Mouse (Mus musculus) T-helper 2 cell (primary cell): ENCODE data around the gene Dab1.

ENCODE experiments used
- in situ Hi-C: fragments of 300-600 bp; cut with MboI, MseI; formaldehyde crosslinking; loops from one replicate; pipeline ENCODE4 v1.15.1; 2025; ENCODE audit warnings: high pct_unique_total_duplicates

Gene Dab1

DNA sequence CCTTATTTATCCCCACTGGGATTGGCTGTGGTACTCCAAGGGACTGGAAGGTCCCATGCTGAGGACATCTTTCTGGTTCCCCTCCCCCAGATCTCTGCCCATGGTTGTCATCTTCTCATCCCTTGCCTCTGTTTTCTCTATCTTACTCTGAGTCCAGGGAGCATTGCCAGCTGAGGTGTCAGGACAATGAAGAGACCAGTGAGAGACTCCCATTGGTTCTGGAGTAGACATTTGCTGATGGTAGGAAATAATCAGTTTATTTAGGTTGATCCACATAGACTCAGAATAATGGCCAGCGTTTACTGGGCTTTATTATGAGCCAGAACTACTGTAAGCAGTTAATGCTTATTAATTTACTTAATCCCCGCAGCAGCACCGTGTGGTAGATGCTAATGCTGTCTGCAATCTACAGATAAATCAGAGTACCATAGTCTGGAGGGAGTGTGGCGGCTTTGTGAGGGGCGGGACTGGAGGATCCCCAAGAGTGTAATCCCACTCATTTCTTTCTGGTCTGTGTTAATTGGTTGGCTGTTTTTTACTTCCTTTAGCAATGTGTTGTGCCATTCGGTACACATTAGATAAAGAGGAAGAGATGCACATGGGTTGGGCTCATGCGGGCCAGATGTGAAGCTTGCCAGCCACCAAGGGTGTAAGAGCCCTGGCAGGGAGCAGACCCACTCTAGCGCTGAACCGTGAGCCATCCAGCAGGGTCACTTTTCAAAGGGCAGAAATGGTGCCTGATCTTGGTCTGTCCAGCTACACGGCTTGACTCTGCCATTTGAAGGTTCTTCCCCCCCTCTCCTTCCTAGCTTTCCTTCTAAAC is 824.0 kb downstream of the Dab1 start:
- in situ Hi-C loops = no loop called here

DNA sequence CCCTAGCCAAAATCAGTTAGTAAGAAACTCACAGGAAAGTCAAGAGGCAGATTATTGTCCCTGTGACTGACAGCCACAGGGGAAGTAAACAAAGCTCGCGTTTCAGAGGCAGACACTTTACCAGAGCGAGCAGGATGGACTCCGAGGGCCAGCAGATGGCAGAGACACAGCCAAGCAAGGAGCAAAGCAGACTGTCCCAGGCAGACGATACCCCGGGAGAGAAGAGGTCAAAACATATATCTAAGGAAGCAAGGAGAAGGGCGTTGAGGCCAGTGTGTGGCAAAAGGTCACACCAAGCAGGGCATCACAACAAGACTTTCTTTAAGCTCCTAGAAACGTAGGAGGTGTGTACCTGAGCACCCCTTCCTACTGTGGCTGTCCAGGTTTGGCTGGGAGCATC is 824.6 kb downstream of the Dab1 start:
- in situ Hi-C loops = no loop called here

DNA sequence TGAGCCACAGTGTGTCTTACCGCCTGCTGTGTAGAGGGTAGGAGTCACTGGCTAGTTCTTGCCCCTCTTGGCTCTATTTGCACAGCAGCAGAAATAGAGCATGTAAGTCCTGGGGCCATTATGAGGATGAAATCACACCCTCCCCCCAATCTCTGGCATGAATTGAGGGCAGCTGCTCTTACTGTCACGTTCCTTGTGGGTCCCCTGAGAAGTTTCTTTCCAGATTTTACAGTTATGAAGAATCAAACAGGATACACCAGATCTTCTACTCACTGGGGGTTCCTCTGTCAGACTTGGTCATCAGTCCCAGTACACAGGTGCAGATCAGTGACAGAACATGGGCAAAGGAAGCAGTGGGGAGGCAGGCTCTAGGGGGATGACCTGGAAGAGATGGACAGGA is 825.8 kb downstream of the Dab1 start:
- in situ Hi-C loops = no loop called here

DNA sequence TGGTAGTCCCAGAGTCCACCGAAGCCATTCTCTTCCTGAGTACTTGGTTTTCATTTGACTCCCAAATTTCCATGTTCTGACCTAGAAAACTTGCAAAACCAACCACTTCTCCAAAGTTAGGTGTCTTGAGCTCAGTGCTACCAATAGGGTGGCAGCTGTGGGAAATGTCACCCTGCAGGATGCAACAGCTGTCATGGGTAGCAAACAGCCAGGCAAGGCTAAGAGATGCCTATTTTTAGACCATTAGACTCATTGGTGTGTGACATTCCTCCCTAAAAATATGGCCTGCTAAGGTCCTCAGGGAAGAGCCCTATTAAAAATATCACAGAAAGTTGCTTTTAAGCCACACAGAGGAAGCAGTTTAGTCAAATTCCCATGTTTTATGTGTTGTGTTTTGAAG is 829.0 kb downstream of the Dab1 start:
- in situ Hi-C loops = no loop called here

DNA sequence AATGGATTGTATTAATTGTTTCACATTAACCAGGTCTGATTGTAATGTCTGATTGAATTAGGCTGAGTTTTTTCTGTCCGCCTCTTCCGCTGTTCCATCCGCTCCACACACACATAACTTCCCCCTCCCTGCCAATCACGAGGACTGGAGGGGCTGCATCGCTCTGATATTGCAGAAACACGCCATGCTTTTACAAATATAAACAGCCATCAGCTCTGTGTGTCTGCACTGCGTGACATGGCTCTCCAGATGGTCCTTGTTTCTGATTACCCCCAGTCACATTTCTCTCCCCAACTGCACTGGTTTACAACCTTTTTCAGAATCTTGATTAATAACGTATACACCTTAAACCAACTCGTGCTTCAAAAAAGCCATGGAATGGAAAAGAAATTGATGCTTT is 831.5 kb downstream of the Dab1 start:
- in situ Hi-C loops = no loop called here

DNA sequence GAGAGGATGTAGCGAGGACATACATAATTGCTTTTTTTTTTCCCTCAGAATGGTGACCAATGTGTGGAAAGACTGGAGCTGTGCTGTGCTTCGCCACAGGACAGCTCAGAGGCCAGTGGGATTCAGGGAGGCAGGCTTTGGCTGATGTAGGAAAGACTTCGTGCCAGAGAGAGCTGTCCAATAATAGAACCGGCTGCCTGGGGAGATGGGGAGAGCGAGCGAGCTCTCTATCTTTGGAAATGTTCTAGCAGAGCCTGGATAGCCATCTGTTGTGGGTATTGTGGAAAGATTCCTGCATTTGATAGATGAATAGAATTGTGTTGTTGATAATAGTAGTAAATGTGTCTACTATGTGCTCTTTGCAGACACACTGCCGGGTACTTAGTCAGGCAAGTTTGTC is 833.4 kb downstream of the Dab1 start:
- in situ Hi-C loops = no loop called here

DNA sequence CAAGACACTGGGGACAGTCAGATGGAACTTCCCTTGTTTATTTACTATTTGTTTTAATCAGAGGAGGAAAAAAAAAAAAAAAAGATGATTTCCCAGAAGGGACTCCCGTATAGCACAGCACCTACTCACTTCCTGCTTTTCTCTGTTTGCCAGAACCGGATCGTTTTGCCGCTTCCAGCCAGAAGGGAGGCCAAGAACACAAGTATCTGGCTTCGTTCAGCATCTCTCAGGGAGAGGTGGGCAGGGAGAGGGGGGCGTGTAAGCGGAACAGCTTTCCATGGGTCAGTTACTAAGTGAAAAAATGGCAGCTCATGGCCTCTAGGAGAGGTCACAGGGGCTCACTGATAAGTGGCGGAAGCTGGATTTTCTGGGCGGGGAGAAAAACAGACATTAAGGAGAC is 836.0 kb downstream of the Dab1 start:
- in situ Hi-C loops = no loop called here

DNA sequence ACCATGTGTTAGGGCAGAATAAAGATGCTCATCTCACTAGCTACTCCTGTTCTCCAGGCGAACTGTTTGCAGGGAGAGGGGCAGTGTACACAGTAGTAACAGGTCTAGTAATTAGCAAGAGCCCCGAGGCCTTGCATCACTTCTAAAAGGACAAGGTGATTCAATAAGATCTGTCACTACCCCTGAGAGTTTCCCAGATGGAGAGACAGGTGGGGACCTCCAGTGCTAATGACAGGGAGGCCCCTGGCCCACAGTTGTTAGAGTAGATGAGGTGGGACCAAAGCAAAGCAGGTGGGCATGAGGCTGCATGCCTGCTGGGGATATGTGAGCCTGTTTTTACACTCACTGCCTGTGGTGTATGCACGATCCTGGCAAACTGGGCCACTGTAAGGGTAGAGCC is 836.6 kb downstream of the Dab1 start:
- in situ Hi-C loops = no loop called here

DNA sequence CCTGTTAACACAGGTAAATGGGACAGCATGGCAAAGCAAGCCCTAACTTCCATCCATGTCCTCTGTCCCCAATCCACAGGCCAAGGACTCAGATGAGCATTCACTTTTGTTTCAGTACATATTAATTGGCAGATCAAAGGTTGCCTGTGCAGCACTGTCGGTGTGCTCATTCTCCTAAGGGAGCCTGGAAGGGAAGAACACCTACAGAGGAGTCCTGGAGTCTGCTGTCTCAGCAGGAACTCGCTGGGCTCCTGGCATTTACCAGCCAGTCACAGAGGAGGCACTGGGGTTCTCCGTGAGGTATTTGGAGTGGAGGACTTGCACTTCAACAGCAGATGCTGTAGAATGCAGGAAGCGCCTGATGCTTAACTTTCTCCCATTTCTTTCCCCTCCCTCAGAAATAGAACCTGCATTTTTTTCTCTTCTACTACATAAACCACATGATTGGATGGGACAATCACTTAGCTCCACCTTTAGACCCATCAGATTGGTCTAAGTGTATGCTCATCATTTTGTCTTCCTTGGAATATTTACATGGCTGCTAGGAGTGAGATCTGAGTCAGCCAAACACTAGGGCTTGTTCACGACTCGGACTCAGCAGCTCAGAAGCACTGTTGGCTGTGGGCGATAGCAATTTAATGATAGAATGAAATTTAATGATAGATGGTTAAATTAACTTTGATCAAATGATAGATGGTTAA is 837.2 kb downstream of the Dab1 start:
- in situ Hi-C loops = no loop called here

DNA sequence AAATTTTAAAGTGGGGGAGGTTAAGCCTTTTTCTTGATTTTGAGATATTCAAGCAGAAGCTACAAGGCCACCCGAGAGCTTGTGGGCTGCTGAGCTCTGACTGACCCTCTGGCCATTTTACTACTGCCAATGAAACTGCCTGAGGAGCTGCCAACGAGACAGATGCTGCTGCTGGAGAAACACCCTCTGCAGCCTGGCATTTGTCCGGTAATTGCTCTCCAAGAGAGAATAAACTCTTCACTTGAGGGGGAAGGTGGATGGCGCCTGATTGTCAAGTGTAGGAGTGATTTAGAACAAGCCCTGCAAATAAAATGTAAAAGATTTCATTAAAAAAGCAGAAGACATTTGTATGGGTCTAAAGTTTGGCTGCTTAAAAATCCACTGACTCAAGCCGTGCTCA is 839.6 kb downstream of the Dab1 start:
- in situ Hi-C loops = no loop called here

DNA sequence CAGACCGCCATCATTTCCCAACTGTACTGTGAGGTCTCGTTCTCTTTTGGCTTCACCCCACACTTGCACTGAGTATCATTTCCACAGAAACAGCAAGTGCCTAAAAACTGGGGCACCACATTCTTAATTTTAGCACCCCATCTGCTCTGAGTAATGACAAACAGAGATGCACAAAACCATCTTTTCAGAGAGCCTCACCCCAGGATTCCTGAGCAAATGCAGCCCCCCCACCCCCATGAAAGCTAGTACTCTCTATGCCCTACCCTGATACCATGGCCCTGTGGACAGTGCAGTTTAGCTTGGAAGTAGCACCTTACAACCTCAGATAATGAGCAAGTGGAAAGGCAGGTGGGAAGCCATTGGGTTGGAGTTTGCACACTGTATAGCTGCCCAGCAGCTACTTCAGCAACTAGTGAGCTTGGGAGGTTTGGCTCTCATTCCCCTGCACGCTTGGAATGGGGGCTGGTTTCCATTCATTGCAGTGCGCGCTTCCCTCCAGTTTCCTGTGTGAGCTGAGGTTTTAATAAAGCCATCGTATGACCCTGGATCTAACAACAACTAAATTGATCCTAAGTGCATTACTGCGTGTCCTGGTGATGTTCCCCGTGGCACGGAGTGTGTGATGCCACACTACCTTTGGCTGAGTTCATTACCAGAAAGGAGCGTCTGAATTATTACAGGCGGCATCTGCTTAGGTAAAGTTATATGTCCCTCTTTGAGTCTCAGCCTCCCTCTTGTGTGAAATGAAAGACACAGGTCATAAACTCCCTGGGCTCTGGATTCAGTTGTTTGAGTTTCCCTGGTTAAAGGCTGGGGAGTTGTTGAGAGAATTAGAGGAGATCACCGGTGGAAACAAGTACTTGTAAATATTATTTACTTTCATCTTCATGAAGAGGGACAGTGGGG is 842.2 kb downstream of the Dab1 start:
- in situ Hi-C loops = no loop called here

DNA sequence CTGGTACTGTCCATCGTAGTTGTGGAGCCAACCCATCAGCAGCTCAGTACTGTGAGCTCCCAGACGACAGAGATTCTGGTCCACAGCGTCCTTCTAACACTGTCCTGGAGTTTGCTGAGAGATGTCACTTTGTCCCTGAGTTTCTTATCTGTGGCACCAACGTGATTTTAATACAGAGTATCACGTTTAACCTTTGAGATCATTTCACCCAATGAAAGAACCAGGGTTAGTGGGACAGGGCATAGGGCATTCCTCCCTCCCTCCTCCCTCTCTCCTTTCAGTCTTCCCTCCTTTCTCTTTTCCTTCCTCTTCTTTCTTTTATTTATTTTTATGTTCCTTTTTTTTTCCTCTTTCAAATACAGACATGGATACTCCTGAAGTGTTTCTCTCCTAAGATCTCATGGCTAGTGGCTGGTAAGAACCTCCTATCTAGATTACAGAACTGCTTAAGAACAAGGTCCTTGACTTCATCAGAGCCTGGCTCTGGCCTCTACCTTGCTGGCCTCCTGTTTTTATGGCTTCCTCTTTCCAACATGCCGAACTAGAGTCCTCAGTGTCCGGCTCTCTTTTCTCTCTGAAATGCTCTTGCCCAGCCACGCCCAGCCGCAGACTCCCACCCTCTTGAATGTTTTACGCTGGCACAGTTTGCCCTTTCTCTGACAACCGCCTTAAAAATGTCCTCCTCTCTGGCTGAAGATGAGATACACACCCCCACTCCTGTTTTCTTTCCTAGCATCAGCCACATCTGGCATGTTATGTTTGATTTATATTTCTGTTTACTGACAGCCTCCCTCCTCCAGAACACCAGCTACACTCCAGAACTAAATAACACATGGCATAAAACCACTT is 844.0 kb downstream of the Dab1 start:
- in situ Hi-C loops = no loop called here

DNA sequence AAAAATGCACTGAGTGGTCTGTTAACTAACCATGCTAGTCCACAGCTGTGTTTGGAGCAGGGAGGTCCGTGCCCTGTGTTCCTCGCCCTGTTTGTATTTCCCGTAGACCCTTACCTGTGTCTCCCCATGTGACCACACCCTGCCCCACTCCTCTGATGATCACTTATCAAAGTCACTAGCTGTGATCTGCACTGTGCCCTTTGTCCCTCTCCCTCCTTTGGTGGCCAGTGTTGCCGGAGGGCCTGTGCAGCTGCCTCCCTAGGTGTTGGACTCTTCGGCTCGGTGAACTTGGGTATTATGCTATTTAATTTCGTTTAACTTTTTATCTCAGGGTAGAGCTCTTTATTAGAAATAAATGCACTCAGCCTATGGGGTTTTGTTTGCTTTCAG is 844.6 kb downstream of the Dab1 start:
- in situ Hi-C loops = no loop called here

DNA sequence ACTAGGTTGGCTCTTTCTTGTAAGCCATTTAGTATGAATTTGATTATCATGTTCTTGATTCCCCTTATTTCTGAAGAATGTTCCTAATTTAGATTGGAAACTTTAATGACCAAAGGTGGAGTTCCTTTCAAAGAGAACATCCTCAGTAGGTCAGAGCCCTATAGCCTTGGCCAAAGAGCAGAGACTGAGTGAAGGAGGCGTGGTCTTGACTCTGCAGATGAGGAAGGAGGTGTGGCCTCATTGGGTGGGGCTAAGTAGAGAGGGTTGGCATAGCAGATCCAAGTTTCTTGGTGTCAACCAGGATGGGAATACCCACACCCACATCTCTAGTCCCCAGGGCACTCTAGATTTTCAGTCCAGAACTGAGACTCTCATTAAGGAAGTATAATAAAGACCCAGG is 846.4 kb downstream of the Dab1 start:
- in situ Hi-C loops = no loop called here

DNA sequence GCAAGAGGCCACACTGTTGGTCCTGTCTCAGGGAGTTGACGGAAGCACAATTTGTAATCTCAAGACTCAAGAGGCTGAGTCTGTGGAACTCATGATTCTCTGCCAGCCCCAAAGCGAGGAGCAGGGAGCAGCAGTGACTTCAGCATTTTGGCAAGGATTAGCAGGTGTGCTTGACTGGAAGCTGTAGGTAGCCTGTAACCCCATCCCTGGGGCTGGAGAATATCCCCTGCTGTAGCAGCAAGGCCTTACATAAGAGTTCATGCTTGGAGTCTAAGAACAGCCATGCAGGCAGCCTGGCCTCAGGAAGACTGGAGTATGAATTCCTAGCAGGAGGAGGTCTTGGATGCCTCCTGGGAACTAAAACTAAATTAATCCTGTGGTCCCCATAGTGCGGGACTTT is 849.5 kb downstream of the Dab1 start:
- in situ Hi-C loops = no loop called here

DNA sequence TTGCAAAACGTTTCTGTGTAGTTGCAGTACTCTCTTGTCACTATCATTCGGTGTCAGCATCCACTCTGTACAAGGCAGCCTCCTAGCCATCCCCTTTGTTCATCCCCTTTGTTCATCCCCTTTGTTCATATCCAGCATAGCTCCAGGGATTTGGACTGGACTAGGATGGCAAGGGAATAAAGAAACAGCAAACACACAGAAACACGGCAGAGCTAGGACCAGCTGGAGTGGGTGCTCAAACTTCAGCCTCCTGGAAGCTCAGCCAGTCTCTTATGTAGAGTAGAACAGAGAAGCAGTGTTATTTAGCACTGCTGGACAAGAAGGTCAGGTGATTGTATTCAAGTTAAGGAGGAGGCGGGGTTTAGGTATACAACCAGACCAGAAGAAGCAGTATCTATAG is 853.8 kb downstream of the Dab1 start:
- in situ Hi-C loops = no loop called here

DNA sequence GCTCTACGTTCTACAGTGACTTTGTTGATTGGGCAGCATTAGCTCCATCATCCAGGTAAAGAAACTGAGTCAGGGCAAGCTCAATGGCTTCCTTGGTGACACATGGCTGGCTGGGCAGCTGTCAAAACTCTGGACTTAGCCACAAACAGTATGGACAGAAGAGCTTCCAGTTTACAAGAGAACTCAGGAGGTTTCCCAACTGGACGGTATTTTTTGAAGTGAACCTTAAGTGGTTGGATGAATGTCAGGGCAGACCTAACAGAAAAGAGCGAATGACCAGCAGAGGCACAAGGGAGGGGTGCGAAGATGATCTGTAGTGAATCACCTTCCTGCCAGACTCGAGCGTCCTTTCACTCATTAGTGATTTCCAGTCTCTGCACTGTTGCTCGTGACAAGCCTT is 857.7 kb downstream of the Dab1 start:
- in situ Hi-C loops = no loop called here

DNA sequence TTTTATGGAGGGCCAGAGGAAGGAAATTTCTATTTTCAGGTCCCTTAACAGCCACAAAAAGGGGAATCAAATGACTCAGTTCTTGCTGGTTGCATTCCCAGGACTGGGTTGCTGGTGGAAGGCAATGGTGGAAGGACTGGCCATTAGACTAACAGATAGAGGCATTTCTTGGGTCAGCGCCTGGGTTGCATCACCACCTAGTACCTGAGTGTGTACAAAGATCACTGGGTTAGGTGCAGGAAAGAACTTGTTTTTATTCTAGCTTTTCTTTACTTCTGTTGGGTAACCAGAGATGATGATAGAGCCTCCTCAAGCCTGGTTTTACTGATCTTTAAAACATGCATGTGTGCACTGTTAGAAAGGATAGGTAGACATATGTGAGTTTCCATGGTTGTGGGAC is 864.8 kb downstream of the Dab1 start:
- in situ Hi-C loops = no loop called here

DNA sequence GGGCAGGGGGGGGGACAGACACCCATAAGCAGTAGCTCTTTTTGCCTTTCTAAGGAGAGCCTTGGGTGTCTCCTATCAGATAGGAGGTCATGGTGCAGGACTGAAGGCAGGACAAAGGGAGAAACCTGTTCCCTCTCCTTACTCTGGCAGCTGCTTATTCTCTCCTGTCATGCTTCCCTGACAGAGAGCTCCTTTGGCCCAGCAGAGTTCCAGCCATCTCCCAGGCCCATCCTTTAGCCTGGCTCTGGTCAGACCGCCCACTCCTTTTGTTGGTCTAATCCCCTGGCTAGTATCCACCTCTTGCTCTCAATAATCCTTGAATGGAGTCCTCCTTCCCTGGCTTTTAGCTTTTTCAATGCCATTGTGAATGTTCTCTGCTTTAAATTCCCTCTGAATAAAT is 878.1 kb downstream of the Dab1 start:
- in situ Hi-C loops = no loop called here

DNA sequence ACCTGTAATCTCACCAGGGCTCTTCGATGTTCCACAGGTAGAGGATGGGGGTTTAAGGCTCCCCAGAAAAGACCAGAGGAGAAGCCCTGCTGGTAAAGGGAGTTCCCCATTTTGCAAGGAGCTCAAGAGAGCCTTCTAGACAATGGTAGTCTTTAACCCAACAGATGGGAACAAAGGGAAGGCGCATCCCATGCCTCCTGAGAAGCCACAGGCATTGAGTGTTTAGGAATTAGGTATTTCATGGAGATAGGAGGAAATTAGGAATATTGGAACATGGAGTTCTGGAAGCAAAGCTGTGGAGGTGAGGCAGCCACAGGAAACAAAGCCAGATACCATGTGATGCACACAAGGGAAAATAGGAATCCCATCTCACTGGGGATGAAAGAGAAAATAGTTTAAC is 881.0 kb downstream of the Dab1 start:
- in situ Hi-C loops = no loop called here

DNA sequence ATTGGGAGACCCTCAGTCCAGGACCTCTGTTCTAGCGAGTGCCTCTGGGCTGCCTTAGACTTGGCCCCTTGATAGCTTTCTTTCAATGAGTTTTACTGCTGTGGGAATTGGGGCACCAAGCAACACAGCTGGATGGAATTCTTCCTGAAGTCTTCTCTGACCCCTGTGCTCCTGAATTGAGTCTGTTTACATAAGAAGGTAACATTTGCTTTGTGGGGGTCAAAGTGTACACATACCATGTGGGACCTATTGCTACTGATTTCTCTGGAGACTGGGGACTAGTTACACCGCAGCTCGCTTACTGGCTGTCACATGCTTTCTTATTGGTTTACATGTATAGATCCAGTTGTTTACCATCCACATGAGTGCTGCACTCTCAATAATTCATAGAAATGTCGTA is 881.5 kb downstream of the Dab1 start:
- in situ Hi-C loops = no loop called here

DNA sequence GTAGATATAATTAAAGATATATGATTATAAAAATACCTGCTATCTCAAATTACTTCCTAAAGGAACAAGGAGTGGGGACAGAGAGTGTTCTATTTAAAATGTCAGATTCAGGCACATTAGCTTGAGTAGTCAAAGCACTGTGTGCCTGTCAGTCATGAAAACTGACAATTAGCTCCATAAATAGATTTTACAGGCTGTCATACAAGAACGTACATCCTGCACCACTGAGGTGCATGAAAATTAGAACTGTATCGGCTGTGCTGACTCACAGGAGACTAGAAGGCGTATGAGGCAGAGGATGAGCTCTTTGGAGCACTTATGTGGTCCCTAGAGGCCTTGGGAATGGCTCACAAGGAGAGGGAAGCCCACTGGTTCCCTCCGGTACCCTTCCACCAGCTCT is 882.1 kb downstream of the Dab1 start:
- in situ Hi-C loops = no loop called here
